Mouse (Mus musculus): Measurements from ENCODE around the gene Pnpo. TPM values are rescaled to one million over a fixed set of nuclear protein-coding genes. Genes with fewer than 3 reads are reported as not detected.

The Pnpo gene
- 44.9 TPM for polyA plus RNA-seq (2017; shearing (Covaris generic))

DNA sequence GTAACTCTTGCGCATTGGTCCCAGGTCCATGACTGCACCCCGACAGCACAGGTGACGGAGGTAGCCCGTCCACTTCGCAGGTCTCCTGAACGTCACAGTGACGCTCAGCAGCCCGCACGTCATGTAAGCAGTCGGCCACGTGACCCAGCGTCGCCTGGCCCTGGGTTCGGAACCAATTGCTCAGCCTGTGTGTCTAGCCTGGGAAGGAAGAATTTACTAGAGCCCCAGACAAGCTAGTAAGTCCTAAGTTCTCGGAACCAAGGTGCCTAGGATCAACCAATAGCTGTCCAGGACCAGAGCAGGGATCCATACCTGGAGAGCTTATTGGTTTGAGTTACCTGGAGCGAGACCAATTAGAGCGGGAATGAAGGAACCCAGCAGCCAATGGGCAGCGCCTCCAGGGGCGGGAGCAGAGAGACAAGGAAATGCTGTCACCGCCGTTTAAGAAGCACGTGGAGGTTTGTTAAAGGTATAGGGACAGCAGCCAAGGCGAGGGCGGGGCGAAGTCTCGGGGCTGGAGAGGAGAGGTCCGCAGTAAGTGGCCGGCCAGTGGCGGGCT, at the start of gene Pnpo:
Gene Pnpo (minus strand): TSS at position 241 of the 559 bp plus-strand sequence.

DNA sequence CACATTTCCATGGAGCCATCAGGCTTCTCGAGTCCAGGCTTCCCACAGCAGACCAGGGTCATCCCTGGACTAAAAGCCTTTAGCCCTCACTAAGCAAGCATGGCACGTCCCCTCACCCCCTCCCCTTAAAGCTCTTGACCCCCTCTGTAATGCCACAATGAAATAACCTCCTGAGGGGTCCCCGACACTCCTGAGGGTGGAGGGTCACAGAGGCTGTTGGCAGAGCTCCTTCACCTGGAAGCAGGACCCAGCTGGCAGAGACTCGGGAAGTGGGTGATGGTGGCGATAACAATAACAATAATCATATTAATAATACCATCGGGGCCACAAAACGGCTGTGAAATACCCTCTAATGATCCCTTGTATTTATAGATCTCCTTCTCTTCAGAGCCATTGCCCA, 39.1 kb upstream of the Pnpo start, which contains the start of gene Sp2:
Gene Sp2 (minus strand): TSS at position 101 of the 400 bp plus-strand sequence.

DNA sequence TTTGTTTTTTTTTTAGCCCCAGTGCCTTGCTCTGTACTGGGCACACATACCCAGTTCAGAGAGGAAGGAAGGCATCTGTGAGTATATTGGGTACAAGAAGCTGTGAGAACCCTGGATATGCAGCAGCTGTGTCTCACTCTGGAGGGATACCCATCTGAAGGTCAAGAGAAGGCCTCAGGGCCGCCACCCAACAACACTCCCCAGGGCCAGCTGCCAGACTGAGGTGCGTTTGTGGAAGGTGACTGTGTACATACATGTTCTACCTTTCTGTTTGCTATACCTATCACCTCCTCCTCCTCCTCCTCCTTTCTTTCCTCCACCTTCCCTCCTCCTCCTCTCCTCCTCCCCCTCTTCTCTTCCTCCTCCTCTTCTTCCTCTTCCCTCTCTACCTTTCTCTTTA, 15.7 kb downstream of the Pnpo start, which contains the start of gene Prr15l:
Gene Prr15l (plus strand): TSS at position 17 of the 400 bp plus-strand sequence.

DNA sequence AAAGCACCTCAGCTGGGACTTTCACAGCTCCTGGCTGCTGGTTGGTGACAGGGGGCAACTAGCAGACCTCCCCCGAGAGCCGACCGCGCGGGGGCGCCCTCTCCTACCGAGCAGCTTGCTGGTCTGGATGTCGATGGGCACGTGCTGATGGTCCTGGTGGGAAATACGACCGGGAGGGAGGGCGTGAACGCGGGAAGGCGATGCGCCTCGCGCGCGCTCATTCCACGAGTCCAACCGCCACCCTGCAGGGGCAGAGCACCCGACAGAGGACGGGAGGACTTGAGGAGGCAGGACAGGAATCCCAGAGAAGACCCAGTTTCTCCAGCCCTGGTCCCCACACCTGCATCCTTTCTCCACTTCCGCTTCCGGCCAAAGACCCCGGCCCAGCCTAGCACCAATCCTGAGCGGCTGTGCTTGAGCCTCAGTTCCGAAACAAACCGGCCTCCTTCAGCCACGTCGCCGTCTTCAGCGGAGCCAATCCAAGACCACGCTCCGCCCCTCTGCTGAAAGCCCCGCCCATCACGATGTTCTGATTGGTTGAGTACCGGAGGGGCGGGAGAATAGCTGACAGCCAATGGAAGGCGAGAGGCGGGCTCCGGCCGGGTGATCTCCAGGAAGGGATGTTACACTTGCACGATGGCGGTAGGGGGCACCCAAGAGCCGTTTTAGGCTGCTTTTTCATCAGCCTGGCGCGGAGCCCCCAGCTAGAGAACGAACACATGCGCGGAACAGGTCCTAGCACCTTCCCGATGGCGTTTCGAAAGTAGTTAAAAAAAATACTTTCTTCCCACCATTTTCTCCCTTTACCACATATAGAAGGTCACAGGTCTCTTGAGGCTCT, 27.5 kb downstream of the Pnpo start, which contains the start of gene Cdk5rap3:
Gene Cdk5rap3 (minus strand): TSS at position 453 of the 841 bp plus-strand sequence.

Other genes with a start within 250 kb of the Pnpo start
- 42.5 TPM for gene Snx11, start 166.4 kb downstream of the Pnpo start, polyA plus RNA-seq (2017; shearing (Covaris generic))
- gene Cbx1, start 154.9 kb downstream of the Pnpo start, polyA plus RNA-seq (2017; shearing (Covaris generic)): 37.5 TPM
- 69.5 TPM for gene Nfe2l1, start 114.0 kb downstream of the Pnpo start, polyA plus RNA-seq (2017; shearing (Covaris generic))
- gene Copz2, start 94.1 kb downstream of the Pnpo start, polyA plus RNA-seq (2017; shearing (Covaris generic)): not detected
- 107 TPM for gene Cdk5rap3, start 27.5 kb downstream of the Pnpo start, polyA plus RNA-seq (2017; shearing (Covaris generic))
- gene Prr15l, start 15.9 kb downstream of the Pnpo start, polyA plus RNA-seq (2017; shearing (Covaris generic)): 0.23 TPM
- 71.0 TPM for gene Sp2, start 39.0 kb upstream of the Pnpo start, polyA plus RNA-seq (2017; shearing (Covaris generic))
- gene Sp6, start 69.4 kb upstream of the Pnpo start, polyA plus RNA-seq (2017; shearing (Covaris generic)): 10.6 TPM
- gene Scrn2, start 86.0 kb upstream of the Pnpo start, polyA plus RNA-seq (2017; shearing (Covaris generic)): 17.7 TPM
- not detected for gene Lrrc46, start 97.4 kb upstream of the Pnpo start, polyA plus RNA-seq (2017; shearing (Covaris generic))
- 82.0 TPM for gene Mrpl10, start 97.6 kb upstream of the Pnpo start, polyA plus RNA-seq (2017; shearing (Covaris generic))
- gene Osbpl7, start 106.6 kb upstream of the Pnpo start, polyA plus RNA-seq (2017; shearing (Covaris generic)): 33.8 TPM
- gene Tbx21, start 171.3 kb upstream of the Pnpo start, polyA plus RNA-seq (2017; shearing (Covaris generic)): 10.0 TPM
- gene Tbkbp1, start 207.5 kb upstream of the Pnpo start, polyA plus RNA-seq (2017; shearing (Covaris generic)): not detected
- 31.9 TPM for gene Kpnb1, start 243.9 kb upstream of the Pnpo start, polyA plus RNA-seq (2017; shearing (Covaris generic))

Data from inflammation-experienced regulatory T-cells, adult 16 weeks (primary cell).